Mouse (Mus musculus) spleen, postnatal 10 days (tissue): ENCODE data around the gene D11Wsu47e.

Experiments
- DNase-seq, 2 experiments: peaks; one replicate each; pipeline ENCODE4 v3.0.0; 2021 to 2022; ENCODE audit warnings: low spot score in 2 of 2

Gene D11Wsu47e

DNA sequence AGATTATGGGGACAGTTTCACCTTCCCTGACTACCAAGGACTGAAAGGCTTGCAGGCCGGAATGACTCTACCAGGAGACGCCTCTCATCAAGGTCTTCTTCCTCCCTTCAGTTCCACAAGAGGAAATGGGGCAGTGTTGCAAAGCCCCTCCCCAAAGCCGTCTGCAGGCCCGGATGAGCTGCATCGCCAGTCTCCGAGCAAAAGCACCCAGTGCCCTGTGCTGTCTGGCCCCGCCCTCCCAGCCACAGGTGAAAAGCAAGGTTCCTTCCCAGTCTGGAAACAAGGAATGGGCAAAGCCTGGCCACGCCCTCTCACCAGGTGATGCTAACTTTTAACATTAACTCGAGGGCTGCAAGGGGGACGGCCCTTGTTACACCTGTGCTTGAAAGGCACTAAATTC, 17.6 kb upstream of the D11Wsu47e start:
- DNase-seq, result no peak

DNA sequence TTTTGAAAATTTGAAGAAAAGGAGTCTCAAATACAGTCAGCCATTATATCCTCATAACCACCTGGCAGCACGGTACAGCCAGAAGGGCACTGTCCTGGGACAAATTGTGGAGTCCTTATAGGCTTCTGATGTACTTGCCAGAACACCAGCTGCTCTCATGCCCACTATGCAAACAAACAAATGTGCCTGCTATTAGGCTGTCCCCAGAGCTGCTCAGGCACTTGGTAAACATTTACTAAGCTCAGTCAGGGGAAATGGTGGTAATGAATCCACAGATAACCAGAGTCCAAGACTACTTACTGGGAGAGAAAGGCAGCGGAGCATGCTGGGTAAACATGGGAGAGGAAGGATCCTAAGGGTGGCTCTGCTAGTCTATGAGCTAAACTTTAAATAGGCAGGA, 17.1 kb upstream of the D11Wsu47e start:
- no peak for DNase-seq

DNA sequence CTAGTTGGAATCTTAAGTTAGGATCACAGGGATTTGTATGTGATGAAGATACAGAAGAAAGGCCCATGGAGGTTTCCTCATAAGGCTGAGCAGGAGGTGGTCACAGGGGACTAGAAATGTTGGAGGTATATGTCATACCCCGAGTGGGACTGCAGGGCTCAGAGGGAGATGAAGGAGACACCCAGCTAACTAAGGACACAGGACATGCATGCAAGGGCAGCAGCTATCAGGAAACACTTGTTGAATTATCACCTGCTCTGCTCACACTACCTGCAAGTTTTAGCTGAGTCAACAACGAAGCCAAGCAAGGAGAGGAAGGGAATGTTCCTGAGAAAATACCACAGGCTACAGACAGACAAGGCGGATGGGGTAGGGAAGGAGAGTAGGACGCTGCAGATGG, 16.5 kb upstream of the D11Wsu47e start:
- no peak for DNase-seq

GRCm38 (mm10) chr11:113668857-113669256, 15.4 kb upstream of the D11Wsu47e start:
- DNase-seq, result no peak

DNA sequence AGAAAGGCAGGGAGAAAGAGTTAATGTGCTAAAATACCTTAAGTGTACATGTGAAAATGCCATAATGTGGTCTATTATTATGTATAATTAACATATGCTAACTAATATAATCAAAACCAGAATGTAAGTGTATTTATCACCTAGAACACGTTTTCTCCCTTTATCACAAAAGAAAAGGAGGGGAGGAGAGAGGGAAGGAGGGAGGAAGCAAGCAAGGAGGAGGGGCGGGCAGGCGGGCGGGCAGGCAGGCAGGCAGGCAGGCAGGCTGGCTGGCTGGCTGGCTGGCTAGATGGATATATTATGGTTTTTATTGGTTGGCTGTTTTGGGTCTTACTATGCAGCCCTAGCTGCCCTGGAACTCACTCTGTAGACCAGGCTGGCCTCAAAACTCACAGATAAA, 14.5 kb upstream of the D11Wsu47e start:
- no peak for DNase-seq

DNA sequence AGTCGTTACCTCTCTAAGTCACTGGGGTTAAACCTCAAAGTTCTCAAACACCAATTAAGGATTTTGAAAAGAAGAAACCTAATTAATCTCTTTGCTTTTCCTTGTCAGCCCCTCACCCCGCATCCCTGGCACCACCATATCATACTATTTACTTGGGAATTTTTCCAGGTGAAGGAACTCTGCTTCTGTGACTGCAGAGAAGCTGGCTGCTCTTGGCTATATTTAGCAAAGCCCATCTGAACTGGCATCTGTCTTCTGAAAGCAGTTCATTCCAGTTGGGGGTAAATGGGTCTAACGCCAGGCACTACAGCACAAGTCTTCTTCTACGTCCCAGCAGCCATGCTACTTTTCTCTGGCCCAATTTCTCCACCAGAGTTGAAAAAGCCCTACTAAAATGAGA, 10.6 kb upstream of the D11Wsu47e start:
- no peak for DNase-seq

- no peak for DNase-seq
These were observed 9.6 kb upstream of the D11Wsu47e start for GRCm38 (mm10) chr11:113674595-113674994.

GRCm38 (mm10) chr11:113676847-113677246, 7.4 kb upstream of the D11Wsu47e start:
- no peak for DNase-seq

DNA sequence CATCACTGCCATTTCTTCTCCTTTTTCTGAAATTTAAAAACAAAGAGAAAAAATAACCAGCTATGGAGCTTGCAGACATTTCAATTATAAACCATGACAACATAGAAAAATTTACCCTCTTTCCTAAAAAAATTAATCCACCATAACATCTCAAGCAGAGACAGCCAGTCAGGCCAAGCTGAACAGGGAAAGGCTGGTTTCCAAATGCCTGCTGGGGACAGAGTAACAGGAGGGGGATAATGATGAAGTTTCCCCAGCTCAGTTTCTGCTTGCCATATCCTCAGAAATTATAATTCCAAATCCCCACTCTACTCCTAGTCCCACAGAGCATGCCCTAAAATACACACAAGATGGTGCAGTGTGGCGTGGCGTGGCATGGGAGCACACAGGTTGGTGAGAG, 6.8 kb upstream of the D11Wsu47e start:
- DNase-seq, result no peak

DNA sequence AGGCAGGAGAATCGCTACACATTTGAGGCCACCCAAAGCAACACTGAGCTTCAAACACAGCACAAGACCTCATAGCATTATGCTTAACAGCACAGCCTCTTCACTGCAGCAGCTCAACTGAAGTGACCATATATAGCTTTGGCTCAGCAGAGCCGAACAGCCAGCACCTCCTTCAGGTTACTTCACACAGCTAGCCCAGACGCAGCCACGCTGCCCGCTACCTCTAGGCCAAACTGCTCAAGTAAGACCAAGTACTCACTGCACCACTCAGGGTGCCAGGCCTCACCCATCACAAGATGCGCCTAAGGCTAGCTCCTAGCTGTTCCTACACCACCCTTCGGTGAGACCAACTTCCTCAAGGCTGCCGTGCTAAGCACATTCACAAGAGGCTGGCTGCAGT, 5.8 kb upstream of the D11Wsu47e start:
- DNase-seq, result no peak

DNA sequence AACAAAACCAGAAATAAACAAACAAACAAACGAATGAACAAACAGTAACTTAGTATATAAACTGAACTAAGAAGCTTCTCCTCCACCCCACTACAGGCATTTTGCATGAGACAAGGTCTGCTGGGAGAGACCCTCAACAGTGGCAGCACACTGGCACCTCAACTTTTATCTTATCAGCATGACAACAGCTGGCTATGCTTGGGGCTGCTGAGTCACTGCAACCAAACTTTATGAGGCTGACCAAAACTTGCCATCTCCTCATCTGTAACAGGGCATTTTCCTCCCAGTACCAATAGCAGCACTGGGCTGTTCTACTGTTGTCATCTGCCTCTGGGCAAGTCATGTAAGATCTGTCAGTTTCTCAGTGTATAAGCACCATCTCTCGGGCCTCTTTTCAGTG, 3.3 kb upstream of the D11Wsu47e start:
- DNase-seq, result peak; percentile 52 to 54

DNA sequence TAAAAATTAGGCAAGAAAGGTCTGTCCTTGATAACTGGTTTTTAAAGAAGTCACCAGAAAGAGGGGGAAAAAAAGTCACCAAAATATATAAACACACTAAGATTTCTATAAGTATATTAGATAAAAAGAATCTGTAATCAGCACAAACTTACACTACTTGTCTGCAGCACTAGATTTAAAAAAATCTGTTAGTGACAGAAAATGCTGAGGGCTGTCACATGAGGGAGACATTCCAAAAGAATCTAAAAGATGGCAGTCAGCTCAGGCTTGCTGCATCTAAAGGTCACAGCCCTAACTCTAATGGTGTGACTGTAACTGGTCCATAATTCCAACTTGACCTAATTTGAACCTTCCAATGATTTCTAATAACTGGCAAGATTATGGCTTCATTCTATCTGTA, 2.2 kb upstream of the D11Wsu47e start:
- DNase-seq, result no peak

DNA sequence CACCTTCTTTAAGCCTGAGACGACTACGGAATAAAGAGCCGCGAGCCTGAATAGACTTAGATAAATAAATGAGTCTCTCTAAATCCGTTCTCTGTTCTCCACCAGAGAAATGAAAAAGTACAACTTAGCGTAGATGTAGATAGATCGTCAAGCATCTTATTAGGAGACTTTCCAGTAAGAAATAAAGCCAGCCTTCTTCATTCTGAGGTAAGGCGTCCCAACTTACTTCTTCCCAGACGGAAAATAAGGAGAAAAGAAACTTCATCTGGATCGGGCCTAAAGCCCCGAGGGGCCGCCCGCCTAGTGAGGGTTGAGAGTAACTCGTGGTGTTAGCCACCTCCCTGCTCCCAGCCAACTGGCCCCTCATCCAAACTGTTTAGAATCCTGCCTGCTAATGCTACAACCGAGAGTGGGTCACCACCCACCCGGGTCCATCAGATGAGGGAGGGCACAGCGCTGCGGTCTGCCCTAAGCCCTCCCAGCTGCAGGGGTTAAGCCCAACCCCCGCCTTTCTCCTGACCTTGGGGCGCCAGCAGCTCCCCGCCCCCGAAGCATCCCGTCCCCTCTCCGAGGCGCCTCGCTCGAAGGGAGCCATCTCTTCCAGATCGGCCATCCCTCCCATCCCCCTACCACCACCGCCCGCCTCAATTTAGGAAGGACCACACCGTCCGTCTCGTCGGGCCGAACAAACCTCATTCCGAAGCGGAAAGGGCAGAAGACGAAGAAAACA, 1.1 kb upstream of the D11Wsu47e start:
- peak; percentile 60 to 68 for DNase-seq

DNA sequence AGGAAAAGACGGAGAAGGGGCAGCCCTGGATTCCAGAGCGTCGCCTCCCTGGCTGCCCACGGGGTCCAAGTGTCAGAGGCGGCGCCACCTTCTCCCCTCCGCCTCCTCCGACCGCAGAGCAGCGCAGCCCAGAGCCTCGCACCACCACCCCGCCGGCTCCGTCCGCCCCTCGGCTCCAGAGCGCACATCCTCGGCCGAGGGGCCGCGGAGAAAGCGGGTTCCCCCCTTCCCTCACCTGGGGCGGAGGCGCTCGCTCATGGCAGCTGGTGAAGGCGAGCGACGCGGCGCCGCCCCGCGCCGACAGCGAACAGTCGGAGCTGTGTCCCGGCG, 620 bp upstream of the D11Wsu47e start:
- no peak for DNase-seq

GRCm38 (mm10) chr11:113684707-113685426, 655 bp downstream of the D11Wsu47e start:
- no peak for DNase-seq

DNA sequence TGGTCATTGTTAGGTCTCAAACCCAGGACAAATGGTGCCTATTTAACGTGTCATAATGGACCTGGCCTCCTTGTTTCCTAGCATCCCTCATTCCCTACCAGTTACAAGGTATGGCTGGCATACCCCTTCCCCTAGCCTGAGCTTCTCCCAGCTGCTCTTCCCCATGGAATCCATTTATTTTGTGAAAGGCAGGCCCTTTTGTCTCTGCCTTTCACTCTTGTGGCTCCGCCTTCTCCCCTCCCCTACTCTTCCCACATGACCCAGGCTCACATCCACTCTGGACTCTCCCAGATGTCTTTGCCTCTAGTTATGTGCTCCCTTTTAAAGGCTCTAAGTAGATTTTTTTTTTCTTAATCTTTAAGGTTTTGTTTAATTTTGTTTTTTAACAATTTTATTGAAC, 2.8 kb downstream of the D11Wsu47e start:
- no peak for DNase-seq

- DNase-seq, result no peak
These were observed 6.3 kb downstream of the D11Wsu47e start for GRCm38 (mm10) chr11:113690506-113690905.

DNA sequence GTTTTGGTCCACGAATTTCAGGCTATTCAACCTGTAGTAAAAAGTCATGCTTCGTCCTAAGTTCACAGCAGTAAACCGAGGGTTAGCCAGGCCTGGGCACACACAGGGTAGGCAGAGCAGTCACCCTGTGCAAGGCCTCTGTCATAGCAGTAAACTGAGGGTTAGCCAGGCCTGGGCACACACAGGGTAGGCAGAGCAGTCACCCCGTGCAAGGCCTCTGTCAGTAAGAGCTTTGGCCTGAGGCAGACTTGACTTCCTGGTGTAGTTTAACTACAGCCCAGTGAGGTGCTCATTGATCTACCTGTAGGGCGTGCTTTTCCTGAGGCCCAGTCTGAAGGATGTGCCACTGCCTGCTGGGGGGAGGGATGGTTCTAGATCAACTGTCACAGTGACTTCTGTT, 7.1 kb downstream of the D11Wsu47e start:
- no peak for DNase-seq

- no peak for DNase-seq
These were observed 7.6 kb downstream of the D11Wsu47e start for GRCm38 (mm10) chr11:113691851-113692250.

- no peak for DNase-seq
These were observed 13.4 kb downstream of the D11Wsu47e start for GRCm38 (mm10) chr11:113697571-113697970.

- no peak for DNase-seq
These were observed 13.9 kb downstream of the D11Wsu47e start for GRCm38 (mm10) chr11:113698013-113698545.

- no peak for DNase-seq
These were observed 15.4 kb downstream of the D11Wsu47e start for GRCm38 (mm10) chr11:113699643-113700042.

DNA sequence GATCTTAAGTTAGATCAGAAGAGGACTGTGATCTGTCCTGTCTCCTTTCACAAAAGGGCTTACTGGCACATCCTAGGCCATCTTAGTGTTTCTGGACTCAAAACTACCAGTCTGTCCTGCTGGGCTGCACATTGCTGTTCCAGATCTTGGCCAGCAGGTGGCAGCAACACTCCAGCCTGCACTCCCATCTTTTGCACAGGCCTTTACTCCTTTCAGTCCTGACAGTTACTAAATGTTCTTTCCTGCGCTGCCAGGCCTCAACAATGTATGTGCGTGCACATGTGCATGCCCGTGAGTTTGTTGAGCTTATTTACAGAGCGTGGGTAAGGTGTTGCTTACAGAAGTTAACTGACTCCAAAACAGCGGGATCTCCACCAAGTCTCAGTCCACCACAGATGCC, 19.5 kb downstream of the D11Wsu47e start:
- DNase-seq, result peak; percentile 72 to 78
